Mouse (Mus musculus) forebrain, embryonic 13.5 days (tissue): ENCODE measurements around the gene Car10. TPM values are rescaled to one million over a fixed set of nuclear protein-coding genes. Genes with fewer than 3 reads are reported as not detected.
A peak's percentile ranks its signal among the peaks of the same experiment; 100 is the strongest.

ENCODE experiments used
- ATAC-seq: fragments of 200-750 bp; cut with Nextera tagmentation; 2 replicates; pipeline ENCODE4 v1.8.0; 2017
- H3K27ac ChIP-seq: fragments of 300-500 bp; sonication (generic); 2 replicates; pipeline ENCODE4 v1.5.1; 2015; ENCODE audit warnings: inconsistent platforms, mild to moderate bottlenecking, moderate library complexity
- H3K27me3 ChIP-seq: fragments of 300-500 bp; sonication (generic); 2 replicates; pipeline ENCODE4 v1.6.1; 2015; ENCODE audit warnings: mild to moderate bottlenecking, inconsistent platforms
- H3K36me3 ChIP-seq: fragments of 300-500 bp; sonication (generic); 2 replicates; pipeline ENCODE4 v1.6.1; 2015; ENCODE audit warnings: mild to moderate bottlenecking, inconsistent platforms; ENCODE audit not compliant: poor library complexity, severe bottlenecking
- H3K4me1 ChIP-seq: fragments of 300-500 bp; sonication (generic); 2 replicates; pipeline ENCODE4 v1.6.1; 2015; ENCODE audit warnings: inconsistent platforms
- H3K4me2 ChIP-seq: fragments of 300-500 bp; sonication (generic); 2 replicates; pipeline ENCODE4 v1.6.1; 2015; ENCODE audit warnings: inconsistent platforms, mild to moderate bottlenecking, moderate library complexity
- H3K4me3 ChIP-seq: fragments of 300-500 bp; sonication (generic); 2 replicates; pipeline ENCODE4 v1.5.1; 2015; ENCODE audit warnings: mild to moderate bottlenecking, inconsistent platforms
- H3K9ac ChIP-seq: fragments of 300-500 bp; sonication (generic); 2 replicates; pipeline ENCODE4 v1.6.1; 2015; ENCODE audit warnings: mild to moderate bottlenecking, inconsistent platforms
- H3K9me3 ChIP-seq: fragments of 300-500 bp; sonication (generic); replicated peaks from 2 replicates; pipeline ENCODE4 v1.6.1; 2016; ENCODE audit warnings: inconsistent platforms
- WGBS: fragments of 180-500 bp; shearing (Covaris S2); methylation state at CpG from one replicate; pipeline ENCODE4 v1.1.7; 2015; 5-methylcytosine and 5-hydroxymethylcytosine counted together
- polyA plus RNA-seq: library from polyadenylated mRNA; unstranded; fragments of >200 nt; fragmentation: Nextera tagmentation; extraction: Ambion mirVana; gene quantifications from 2 replicates; pipeline ENCODE4 v1.2.1, GENCODE M21; 2015

The Car10 gene
- polyA plus RNA-seq, 1 experiment from 2014 or later = 4.1 TPM

DNA sequence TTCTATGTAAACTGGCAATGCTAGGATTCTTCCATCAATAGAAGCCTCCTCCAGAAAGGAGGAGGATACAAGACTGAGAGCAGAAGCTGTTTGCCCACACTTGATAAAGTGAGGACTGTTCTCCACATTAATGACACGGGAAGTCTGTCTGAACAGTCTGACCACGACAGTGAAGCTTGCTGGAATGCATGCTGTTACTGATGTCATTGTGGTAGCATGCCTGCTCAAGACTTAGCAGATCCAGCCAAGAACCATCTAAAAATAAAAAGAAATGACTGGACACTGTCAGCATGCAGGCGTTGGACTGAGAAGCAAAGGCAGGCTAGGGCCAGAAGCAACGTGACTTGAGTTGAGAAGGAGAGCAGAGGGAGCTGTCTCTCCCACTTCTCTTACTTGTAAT lies 87.6 kb downstream of the Car10 start:
- Histone ChIP-seq H3K4me2 (no peak overlapping the region), H3K9ac (no peak overlapping the region), H3K4me1 (no peaks in the 10 kb centered on the region), H3K27ac (no peak overlapping the region), H3K9me3 (no peaks in the 10 kb centered on the region), H3K27me3 (no peaks in the 10 kb centered on the region), H3K36me3 (no peaks in the 10 kb centered on the region), H3K4me3 (no peak overlapping the region)
- 78% methylated on average over 4 of the region's 4 CpGs for WGBS
- ATAC-seq = no peak

DNA sequence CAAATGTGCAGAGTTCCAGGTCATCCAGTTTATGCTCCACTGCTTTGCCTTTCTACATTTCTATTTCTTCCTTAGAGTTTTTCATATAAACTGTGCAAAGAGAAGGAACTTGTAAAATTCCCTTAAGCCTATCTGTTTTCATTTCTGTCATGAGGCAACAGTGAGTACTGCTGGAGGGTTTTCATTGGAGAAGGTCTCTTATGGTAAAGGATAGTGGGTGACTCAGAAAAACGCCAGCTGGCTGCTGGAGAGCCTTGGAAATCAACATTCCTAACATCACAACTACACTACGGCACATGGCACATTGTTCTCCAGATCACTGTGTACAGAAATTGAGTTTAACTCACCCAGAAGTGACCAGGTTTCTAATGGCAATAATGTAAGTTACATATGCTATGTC lies 88.3 kb downstream of the Car10 start:
- no peak overlapping the region for H3K27ac ChIP-seq
- no peak overlapping the region for H3K4me3 ChIP-seq
- 75% methylated on average over 2 of the region's 2 CpGs for WGBS
- H3K9me3 ChIP-seq = no peaks in the 10 kb centered on the region
- no peak for ATAC-seq
- H3K4me1 ChIP-seq = no peaks in the 10 kb centered on the region
- no peaks in the 10 kb centered on the region for H3K27me3 ChIP-seq
- no peaks in the 10 kb centered on the region for H3K36me3 ChIP-seq
- H3K4me2 ChIP-seq = no peak overlapping the region
- no peak overlapping the region for H3K9ac ChIP-seq

DNA sequence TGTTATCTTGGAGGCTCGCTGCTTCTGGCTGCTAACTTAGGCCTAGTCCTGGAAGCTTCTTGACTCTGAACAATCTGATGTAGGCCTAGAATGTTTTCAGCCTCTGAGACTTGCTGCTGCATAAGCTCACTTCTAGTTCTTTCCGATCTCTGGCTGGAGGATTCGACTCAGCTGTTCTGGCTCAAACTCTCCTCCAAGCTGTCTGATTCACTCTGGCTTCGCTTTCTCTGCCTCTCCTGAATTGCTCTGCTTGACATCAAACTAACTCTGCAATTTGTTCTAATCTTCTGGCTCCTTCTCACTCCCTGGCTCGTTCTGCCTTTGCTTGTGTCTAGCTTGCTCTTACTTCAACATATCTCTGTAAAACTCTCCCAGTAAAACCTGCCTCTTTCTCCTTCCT lies 90.8 kb downstream of the Car10 start:
- H3K4me1 ChIP-seq = no peaks in the 10 kb centered on the region
- H3K27me3 ChIP-seq = no peaks in the 10 kb centered on the region
- H3K36me3 ChIP-seq = no peaks in the 10 kb centered on the region
- no peak overlapping the region for H3K9ac ChIP-seq
- H3K9me3 ChIP-seq = no peaks in the 10 kb centered on the region
- WGBS = 89% methylated on average over 5 of the region's 5 CpGs
- H3K4me3 ChIP-seq = no peak overlapping the region
- ATAC-seq = no peak
- no peak overlapping the region for H3K27ac ChIP-seq
- H3K4me2 ChIP-seq = no peak overlapping the region

DNA sequence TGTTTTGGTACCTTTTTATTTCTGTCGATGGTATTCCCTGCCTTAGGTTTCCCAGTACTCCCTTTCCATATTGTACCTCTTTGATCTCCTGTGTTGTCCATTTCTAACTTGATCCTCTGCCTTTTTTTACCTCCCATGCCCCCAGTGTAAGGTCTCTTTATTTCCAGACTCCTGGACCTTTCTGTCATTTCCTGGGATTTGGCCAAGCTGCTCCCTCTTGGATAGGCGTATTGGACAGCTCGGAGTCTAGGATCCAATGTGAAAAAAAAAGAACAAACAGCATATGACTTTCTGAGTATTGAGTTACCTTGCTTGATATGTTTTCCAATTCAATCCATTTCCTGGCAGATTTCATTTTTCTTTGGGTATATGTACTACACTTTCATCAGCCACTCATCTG lies 102.2 kb downstream of the Car10 start:
- 92% methylated on average over 3 of the region's 3 CpGs for WGBS
- no peaks in the 10 kb centered on the region for H3K36me3 ChIP-seq
- H3K9me3 ChIP-seq = no peaks in the 10 kb centered on the region
- H3K4me3 ChIP-seq = no peak overlapping the region
- ATAC-seq = no peak
- no peak overlapping the region for H3K27ac ChIP-seq
- H3K4me1 ChIP-seq = no peaks in the 10 kb centered on the region
- H3K4me2 ChIP-seq = no peak overlapping the region
- H3K9ac ChIP-seq = no peak overlapping the region
- H3K27me3 ChIP-seq = no peaks in the 10 kb centered on the region

DNA sequence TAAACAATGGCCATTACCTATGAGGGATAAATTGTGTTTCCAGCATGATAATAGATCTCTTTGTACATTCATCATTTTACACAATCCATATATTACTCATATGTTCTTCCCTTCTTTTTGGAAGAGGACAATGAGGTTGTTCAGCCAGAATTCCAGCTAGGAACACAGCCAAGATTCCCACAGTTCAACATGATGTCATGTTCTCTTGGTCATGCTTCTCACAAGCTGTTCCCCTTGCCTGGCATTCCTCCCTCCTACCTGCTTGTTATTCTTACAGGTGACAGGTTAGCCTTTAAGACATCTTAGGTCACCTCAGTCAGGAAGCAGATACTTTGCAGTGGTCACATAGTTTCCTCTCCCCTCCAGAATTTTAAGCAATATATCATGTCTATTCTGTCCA lies 119.6 kb downstream of the Car10 start:
- Histone ChIP-seq H3K4me1 (no peaks in the 10 kb centered on the region), H3K4me3 (no peak overlapping the region), H3K9ac (no peak overlapping the region), H3K27me3 (no peaks in the 10 kb centered on the region), H3K4me2 (no peak overlapping the region), H3K36me3 (no peaks in the 10 kb centered on the region), H3K27ac (no peak overlapping the region), H3K9me3 (no peaks in the 10 kb centered on the region)
- ATAC-seq = no peak

DNA sequence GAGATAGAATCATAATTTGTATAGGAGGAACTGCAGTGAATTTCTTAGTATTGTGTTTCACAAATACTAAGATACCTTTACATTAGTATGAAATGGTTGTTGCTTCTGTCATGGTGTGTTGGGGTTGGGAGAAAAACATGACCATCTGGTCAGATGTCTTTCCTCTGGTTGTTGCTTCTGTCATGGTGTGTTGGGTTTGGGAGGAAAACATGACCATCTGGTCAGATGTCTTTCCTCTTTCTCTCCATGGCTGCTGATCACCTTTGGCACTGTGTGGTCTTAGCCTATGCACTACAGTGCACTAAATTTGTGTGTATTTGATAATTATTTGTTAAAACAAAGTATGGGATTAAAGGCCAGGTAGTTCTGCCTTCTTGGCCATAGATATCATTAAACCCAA lies 132.2 kb downstream of the Car10 start:
- Histone ChIP-seq H3K4me3 (no peak overlapping the region), H3K9ac (no peak overlapping the region), H3K36me3 (no peaks in the 10 kb centered on the region), H3K27me3 (no peaks in the 10 kb centered on the region), H3K4me1 (no peaks in the 10 kb centered on the region), H3K27ac (no peak overlapping the region), H3K4me2 (no peak overlapping the region), H3K9me3 (no peaks in the 10 kb centered on the region)
- no peak for ATAC-seq

DNA sequence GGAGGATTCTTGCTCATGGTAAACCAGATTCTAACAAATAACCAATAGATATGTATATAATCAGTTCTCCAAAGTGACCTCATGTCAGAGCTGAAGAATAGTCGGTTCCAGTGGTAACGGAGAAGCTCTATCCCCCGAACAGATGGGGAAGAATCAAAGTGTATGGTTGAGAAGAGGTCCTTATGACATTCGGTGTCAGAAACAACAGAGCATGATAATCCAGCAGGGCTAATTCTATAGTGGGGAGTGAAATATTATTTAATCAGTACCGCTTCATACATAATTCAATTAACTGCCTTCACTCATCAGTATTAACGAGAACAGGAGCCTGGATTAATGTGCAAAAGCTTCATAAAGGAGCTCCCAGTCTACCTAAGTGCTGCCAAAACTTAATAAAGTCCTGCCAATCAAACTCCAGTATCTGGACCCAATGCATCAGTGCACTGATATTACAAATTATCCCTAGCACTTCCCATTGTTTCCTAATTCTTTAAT lies 152.0 kb downstream of the Car10 start:
- H3K36me3 ChIP-seq = no peaks in the 10 kb centered on the region
- WGBS = 53% methylated on average over 6 of the region's 6 CpGs
- ATAC-seq = no peak
- no peak overlapping the region for H3K27ac ChIP-seq
- no peaks in the 10 kb centered on the region for H3K9me3 ChIP-seq
- no peak overlapping the region for H3K9ac ChIP-seq
- H3K27me3 ChIP-seq = no peaks in the 10 kb centered on the region
- no peak overlapping the region for H3K4me2 ChIP-seq
- H3K4me3 ChIP-seq = no peak overlapping the region
- H3K4me1 ChIP-seq = no peaks in the 10 kb centered on the region

DNA sequence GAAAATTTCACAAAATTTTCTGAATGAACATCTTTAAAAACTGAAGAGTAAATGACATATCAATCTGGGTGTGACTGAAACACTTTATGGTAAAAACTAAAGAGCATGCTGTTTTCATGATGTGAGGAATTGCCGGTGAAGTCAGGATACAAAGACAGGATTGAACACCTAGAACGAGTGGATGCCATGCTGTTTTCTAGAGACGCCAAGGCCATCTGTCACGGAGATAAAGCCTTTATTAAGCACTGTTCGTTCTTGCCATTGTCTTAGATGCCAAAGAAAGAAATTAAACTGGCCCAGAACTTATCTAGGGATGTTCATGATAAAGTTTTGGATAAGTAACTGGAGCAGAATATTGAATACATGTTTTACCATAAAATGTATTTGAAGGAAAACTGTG lies 153.9 kb downstream of the Car10 start:
- no peak for ATAC-seq
- 77% methylated on average over 5 of the region's 5 CpGs for WGBS
- Histone ChIP-seq H3K9me3 (no peaks in the 10 kb centered on the region), H3K36me3 (no peaks in the 10 kb centered on the region), H3K4me3 (no peak overlapping the region), H3K27ac (no peak overlapping the region), H3K4me1 (no peaks in the 10 kb centered on the region), H3K4me2 (no peak overlapping the region), H3K27me3 (no peaks in the 10 kb centered on the region), H3K9ac (no peak overlapping the region)

DNA sequence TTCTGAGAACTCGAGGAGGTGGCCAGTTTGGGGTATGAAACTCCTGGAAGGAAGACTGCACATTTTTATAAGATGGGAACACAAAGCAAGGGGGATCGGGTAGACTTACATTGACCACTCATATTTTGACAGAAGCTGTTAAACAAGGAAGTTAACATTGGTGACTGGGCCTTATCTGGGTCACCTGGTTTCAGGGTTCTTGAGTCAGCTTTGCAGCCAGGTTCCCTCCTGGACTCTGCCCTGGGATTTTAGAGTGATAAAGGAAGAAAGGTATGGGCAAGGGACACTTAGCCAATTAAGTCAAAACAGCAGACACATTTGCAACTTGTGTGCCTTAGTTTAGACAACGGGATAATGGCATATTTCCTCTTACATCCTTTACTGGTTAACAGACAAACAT lies 166.2 kb downstream of the Car10 start:
- H3K4me1 ChIP-seq = no peaks in the 10 kb centered on the region
- ATAC-seq = no peak
- no peaks in the 10 kb centered on the region for H3K9me3 ChIP-seq
- H3K27ac ChIP-seq = no peak overlapping the region
- no peak overlapping the region for H3K4me3 ChIP-seq
- no peak overlapping the region for H3K9ac ChIP-seq
- H3K27me3 ChIP-seq = no peaks in the 10 kb centered on the region
- H3K36me3 ChIP-seq = no peaks in the 10 kb centered on the region
- no peak overlapping the region for H3K4me2 ChIP-seq
- 74% methylated on average over 3 of the region's 3 CpGs for WGBS

DNA sequence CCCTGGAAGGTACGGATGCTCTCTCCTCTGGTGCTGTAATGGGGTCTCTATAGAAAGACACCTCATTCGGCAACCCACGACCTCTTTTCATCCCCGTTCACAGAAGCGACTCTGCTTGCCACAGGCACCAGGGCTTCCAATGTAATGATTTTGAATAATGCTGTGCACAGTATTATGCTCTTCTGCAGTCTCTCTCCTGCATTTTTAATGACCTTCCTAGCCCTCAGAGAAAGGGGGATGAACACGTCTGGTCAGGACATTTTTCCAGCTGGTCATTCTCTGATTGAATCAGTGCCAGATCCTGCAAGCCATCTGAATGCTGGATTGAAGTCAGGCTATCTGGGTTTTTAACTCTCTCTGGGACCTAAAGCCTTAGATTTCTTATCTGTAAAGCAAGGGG lies 174.2 kb downstream of the Car10 start:
- Histone ChIP-seq H3K4me3 (no peak overlapping the region), H3K36me3 (no peaks in the 10 kb centered on the region), H3K4me2 (no peak overlapping the region), H3K27ac (no peak overlapping the region), H3K9me3 (no peaks in the 10 kb centered on the region), H3K4me1 (no peaks in the 10 kb centered on the region), H3K9ac (no peak overlapping the region), H3K27me3 (no peaks in the 10 kb centered on the region)
- 44% methylated on average over 6 of the region's 6 CpGs for WGBS
- ATAC-seq = peak; percentile 43; the same call in 1 of the 2 replicates

DNA sequence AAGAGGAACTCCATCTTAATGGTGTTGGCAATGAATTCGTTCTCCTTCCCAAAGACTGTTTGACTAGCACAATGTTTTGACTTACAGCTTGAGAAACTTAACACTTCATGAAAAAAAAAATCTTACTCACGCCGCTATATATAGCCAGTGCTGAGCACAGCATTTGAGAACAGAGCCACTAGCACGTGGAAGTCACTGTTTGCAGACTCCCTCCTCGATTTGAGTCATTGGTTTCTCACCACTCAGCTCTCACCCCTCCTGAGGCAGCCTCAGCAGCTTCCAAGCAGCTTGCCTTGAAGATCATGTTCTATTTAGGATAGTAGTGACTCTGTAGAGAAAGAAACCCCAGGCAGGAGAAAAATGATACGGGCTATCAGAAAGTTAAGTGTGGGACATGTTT lies 176.1 kb downstream of the Car10 start:
- no peak for ATAC-seq
- WGBS = 76% methylated on average over 6 of the region's 6 CpGs
- Histone ChIP-seq H3K4me1 (no peaks in the 10 kb centered on the region), H3K27ac (no peak overlapping the region), H3K9ac (no peak overlapping the region), H3K27me3 (no peaks in the 10 kb centered on the region), H3K9me3 (no peaks in the 10 kb centered on the region), H3K36me3 (no peaks in the 10 kb centered on the region), H3K4me3 (no peak overlapping the region), H3K4me2 (no peak overlapping the region)

DNA sequence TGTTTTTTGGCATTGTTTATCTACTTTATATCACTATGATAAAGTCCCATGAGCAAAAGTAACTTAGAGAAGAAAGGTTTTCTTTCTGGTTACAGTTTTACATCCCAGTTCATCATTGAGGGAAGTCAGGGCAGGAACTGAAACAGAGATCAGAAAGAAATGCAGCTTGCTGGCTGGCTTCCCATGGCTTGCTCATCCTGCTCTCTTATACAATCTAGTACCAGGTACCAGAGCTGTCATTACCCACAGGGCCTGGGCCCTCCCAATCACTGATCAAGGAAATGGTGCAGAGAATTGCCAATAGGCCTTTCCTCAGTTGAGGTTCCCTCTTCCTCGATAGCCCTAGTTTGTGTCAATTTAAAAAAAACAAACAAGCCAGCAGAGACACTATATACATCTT lies 195.8 kb downstream of the Car10 start:
- H3K27me3 ChIP-seq = no peaks in the 10 kb centered on the region
- WGBS = 93% methylated on average over 1 of the region's 1 CpGs
- H3K9ac ChIP-seq = no peak overlapping the region
- no peak overlapping the region for H3K4me3 ChIP-seq
- no peak overlapping the region for H3K27ac ChIP-seq
- no peaks in the 10 kb centered on the region for H3K9me3 ChIP-seq
- no peak overlapping the region for H3K4me2 ChIP-seq
- ATAC-seq = no peak
- no peaks in the 10 kb centered on the region for H3K36me3 ChIP-seq
- H3K4me1 ChIP-seq = no peaks in the 10 kb centered on the region

DNA sequence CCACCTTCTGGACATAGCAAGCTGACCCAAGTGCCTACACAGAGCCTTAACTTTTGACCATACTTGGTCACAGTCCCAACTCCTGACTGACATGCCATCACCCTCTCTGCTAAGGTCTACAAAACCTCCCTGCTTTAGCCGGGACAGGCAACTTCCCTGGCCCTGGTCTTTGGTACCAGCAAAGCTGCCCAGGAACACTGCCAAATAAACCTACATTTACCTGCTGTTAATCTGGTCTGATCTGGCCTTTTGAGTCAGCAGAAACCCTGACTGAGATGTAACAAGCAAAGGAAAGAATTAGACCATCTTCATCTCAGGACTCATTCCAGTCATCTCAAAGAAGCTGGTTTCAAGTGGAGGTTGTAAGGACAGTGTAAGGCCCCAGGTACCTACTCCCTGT lies 212.2 kb downstream of the Car10 start:
- no peaks in the 10 kb centered on the region for H3K27me3 ChIP-seq
- no peak overlapping the region for H3K4me2 ChIP-seq
- no peaks in the 10 kb centered on the region for H3K36me3 ChIP-seq
- H3K9ac ChIP-seq = no peak overlapping the region
- 89% methylated on average over 1 of the region's 1 CpGs for WGBS
- no peaks in the 10 kb centered on the region for H3K4me1 ChIP-seq
- H3K9me3 ChIP-seq = no peaks in the 10 kb centered on the region
- H3K27ac ChIP-seq = no peak overlapping the region
- H3K4me3 ChIP-seq = no peak overlapping the region
- ATAC-seq = no peak
